Mouse (Mus musculus) embryonic fibroblast, embryonic 13.5 days (primary cell): ENCODE results near the gene Elob.

Source experiments
- CTCF ChIP-seq: IDR thresholded peaks from 2 replicates; pipeline ENCODE4 v1.5.1; 2011; ENCODE audit warnings: mild to moderate bottlenecking, control low read depth, low read length, moderate library complexity, borderline replicate concordance; ENCODE audit not compliant: insufficient read depth
- POLR2A ChIP-seq: IDR thresholded peaks from 2 replicates; pipeline ENCODE4 v1.6.1; 2011; ENCODE audit warnings: low read depth, mild to moderate bottlenecking, control low read depth, low read length, moderate library complexity

DNA sequence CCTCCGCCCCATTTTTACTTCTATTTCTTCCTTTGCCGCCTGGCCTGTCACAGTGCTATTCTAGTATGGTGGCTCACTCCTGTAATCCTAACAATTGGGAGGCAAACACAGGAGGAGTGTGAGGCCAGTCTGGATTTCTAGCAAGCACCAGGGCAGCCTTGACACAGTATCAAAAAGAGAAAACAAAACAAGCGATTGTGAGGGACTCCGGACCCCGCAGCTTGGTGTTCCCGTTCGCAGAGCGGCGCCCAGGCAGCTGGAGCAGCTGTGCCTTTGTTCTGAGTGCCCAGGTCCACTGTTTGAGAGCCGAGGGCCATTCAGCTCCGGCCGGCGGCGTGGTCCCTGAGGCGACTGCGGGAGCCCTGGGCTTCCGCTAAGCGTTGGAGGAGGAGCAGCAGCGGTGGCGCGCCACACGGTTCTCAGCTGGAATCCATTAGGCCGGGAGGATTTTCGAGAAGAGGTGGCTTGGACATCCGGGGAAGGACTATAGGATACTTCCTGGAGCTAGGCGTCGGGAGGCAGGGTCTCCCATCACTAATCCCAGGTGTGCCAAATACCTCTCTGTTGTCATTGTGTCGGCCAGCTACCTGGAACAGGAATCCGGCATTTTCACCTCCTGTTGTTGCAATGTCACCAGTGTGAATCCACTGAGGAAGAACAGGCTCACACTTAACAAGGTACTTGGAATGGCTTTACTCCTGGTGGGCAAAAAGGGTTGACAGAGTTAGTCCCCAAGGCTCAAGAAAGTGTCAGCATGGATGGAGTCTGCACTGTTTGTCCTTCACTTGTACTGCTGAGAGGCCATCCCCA is 38.5 kb downstream of the Elob start, which contains the start of gene Srrm2:
- TF ChIP-seq CTCF = no peak
- peak; percentile 86 for TF ChIP-seq POLR2A
